Mouse (Mus musculus): ENCODE data around the gene Olfr143. TPM values are rescaled to one million over a fixed set of nuclear protein-coding genes. Genes with fewer than 3 reads are reported as not detected.

Olfr143 gene
- total RNA-seq (2014; fragmentation: Nextera tagmentation): not detected in 2 replicates
- not detected in 2 replicates for total RNA-seq (2017)

DNA sequence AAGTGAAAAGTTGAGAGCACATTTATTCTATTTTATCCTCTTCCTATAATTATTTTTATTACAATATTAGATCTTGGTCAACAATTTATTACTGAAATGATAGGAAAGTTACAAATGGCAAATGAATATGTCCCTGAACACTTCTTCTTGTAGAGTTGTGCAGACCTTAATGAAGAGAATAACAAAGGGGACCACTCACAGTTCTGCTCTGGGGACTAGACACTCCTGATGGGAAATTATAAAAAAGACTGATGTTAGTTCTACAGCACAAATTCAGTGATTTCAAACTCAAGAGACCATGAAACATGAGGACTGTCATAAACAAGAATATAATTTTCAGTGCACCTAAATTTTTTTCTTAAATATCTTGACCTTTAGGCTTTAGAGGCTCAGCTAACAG lies at the start of gene Olfr143:
Gene Olfr143, plus strand, starts transcription at position 301 of the 400 bp plus-strand sequence.
- ATAC-seq (replicated peaks; ENCODE audit: poor library complexity, severe bottlenecking): no peak

DNA sequence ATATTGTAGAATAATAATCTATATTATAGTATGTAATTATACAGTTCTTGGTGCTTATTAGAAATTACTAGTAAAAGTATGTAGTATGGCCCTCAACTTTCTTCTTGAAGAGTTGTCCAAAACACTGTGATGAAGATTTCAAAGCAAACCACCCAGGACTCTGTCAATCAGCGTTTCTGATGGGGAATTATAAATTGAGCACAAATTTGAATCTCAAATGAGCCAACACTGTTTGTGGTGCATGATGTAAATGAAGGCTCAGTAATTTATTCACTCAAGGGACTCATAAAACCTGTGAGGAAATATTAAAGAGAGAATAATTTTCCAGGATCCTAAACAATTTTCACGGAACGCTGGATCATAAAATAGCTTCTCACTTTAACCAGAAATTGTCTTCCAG lies 44.5 kb upstream of the Olfr143 start, which contains the start of gene Olfr893:
Gene Olfr893, plus strand, starts transcription at position 301 of the 400 bp plus-strand sequence.
- ATAC-seq (replicated peaks; ENCODE audit: poor library complexity, severe bottlenecking): no peak

DNA sequence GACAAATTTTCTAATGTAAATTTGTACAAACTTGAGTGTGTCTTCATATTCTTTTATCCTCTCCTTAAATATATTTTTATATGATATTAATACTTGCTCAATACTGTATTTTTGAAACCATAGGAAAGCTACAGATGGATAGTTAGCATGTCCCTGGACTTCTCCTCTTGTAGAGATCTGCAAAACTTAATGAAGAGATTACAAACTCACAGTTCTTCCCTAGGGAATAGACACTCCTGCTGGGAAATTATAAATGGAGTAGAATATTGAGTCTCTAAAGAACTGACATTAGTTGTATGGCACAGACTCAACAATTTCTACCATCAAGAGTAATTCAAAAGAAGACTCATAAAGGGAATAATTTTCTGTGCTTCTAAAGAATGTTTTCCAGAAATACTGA lies 34.8 kb upstream of the Olfr143 start, which contains the start of gene Olfr894:
Gene Olfr894, plus strand, starts transcription at position 301 of the 400 bp plus-strand sequence.
- no peak for ATAC-seq (replicated peaks; ENCODE audit: poor library complexity, severe bottlenecking)

DNA sequence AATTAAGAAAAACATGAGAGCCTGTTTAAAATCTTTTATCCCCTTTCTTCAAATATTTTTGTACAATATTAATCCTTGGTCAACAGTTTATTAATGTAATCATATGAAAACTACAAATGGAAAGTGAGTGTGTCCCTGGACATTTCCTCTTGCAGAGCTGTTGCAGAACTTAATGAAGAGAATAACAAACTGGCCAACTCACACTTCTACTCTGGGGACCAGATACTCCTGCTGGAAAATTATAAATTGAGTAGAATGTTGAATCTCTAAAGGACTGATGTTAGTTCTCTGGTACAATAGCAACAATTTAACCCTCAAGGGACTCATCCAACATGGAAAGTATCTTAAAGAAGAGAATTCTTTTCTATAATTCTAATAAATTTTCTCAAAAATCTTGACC lies 15.0 kb downstream of the Olfr143 start, which contains the start of gene Olfr895:
Gene Olfr895, plus strand, starts transcription at position 301 of the 400 bp plus-strand sequence.
- ATAC-seq (replicated peaks; ENCODE audit: poor library complexity, severe bottlenecking): no peak

DNA sequence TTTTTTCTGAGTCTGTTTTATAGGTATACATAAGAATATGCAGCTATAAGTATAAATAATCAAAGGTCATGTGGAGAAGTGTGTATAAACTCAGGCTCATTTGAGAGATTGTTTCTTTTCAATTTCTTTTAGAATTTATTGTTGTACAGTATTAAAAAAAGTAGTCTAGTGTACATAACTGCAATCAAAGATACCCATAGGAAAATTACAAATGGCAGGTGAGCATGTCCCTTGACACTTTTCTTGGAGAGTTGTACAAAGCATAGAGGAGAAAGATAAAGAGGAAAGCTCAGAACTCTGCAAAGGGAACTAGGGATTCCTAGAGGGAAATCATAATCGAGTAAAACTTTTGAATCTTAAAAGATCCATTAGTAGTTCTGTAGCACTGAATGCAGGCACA lies 38.2 kb downstream of the Olfr143 start, which contains the start of gene Olfr896-ps1:
Gene Olfr896-ps1, plus strand, starts transcription at position 301 of the 400 bp plus-strand sequence.
- no peak for ATAC-seq (replicated peaks; ENCODE audit: poor library complexity, severe bottlenecking)

Other genes with a start within 250 kb of the Olfr143 start
- gene Olfr883, start 227.0 kb upstream of the Olfr143 start, total RNA-seq (2014; fragmentation: Nextera tagmentation): not detected in 2 replicates
- gene Olfr883, start 227.0 kb upstream of the Olfr143 start, total RNA-seq (2017): not detected in 2 replicates
- gene Olfr884, start 206.2 kb upstream of the Olfr143 start, total RNA-seq (2014; fragmentation: Nextera tagmentation): not detected in 2 replicates
- gene Olfr884, start 206.2 kb upstream of the Olfr143 start, total RNA-seq (2017): not detected in 2 replicates
- gene Olfr885, start 191.5 kb upstream of the Olfr143 start, total RNA-seq (2014; fragmentation: Nextera tagmentation): not detected in 2 replicates
- gene Olfr885, start 191.5 kb upstream of the Olfr143 start, total RNA-seq (2017): not detected in 2 replicates
- gene Olfr887, start 168.7 kb upstream of the Olfr143 start, total RNA-seq (2014; fragmentation: Nextera tagmentation): not detected in 2 replicates
- not detected in 2 replicates for gene Olfr887, start 168.7 kb upstream of the Olfr143 start, total RNA-seq (2017)
- gene Olfr888, start 144.6 kb upstream of the Olfr143 start, total RNA-seq (2014; fragmentation: Nextera tagmentation): not detected in 2 replicates
- not detected in 2 replicates for gene Olfr888, start 144.6 kb upstream of the Olfr143 start, total RNA-seq (2017)
- gene Olfr889, start 137.6 kb upstream of the Olfr143 start, total RNA-seq (2014; fragmentation: Nextera tagmentation): not detected in 2 replicates
- not detected in 2 replicates for gene Olfr889, start 137.6 kb upstream of the Olfr143 start, total RNA-seq (2017)
- gene Olfr890, start 110.3 kb upstream of the Olfr143 start, total RNA-seq (2014; fragmentation: Nextera tagmentation): not detected in 2 replicates
- not detected in 2 replicates for gene Olfr890, start 110.3 kb upstream of the Olfr143 start, total RNA-seq (2017)
- gene Olfr891, start 72.0 kb upstream of the Olfr143 start, total RNA-seq (2014; fragmentation: Nextera tagmentation): not detected in 2 replicates
- not detected in 2 replicates for gene Olfr891, start 72.0 kb upstream of the Olfr143 start, total RNA-seq (2017)
- not detected in 2 replicates for gene Olfr893, start 44.4 kb upstream of the Olfr143 start, total RNA-seq (2014; fragmentation: Nextera tagmentation)
- not detected in 2 replicates for gene Olfr893, start 44.4 kb upstream of the Olfr143 start, total RNA-seq (2017)
- gene Olfr894, start 34.7 kb upstream of the Olfr143 start, total RNA-seq (2014; fragmentation: Nextera tagmentation): not detected in 2 replicates
- gene Olfr894, start 34.7 kb upstream of the Olfr143 start, total RNA-seq (2017): not detected in 2 replicates
- gene Olfr895, start 15.1 kb downstream of the Olfr143 start, total RNA-seq (2014; fragmentation: Nextera tagmentation): not detected in 2 replicates
- not detected in 2 replicates for gene Olfr895, start 15.1 kb downstream of the Olfr143 start, total RNA-seq (2017)
- not detected in 2 replicates for gene Olfr896-ps1, start 38.3 kb downstream of the Olfr143 start, total RNA-seq (2014; fragmentation: Nextera tagmentation)
- not detected in 2 replicates for gene Olfr896-ps1, start 38.3 kb downstream of the Olfr143 start, total RNA-seq (2017)
- not detected in 2 replicates for gene Olfr25, start 76.3 kb downstream of the Olfr143 start, total RNA-seq (2014; fragmentation: Nextera tagmentation)
- not detected in 2 replicates for gene Olfr25, start 76.3 kb downstream of the Olfr143 start, total RNA-seq (2017)
- gene Olfr898, start 95.6 kb downstream of the Olfr143 start, total RNA-seq (2014; fragmentation: Nextera tagmentation): not detected in 2 replicates
- gene Olfr898, start 95.6 kb downstream of the Olfr143 start, total RNA-seq (2017): not detected in 2 replicates
- not detected in 2 replicates for gene Olfr250, start 114.1 kb downstream of the Olfr143 start, total RNA-seq (2014; fragmentation: Nextera tagmentation)
- gene Olfr250, start 114.1 kb downstream of the Olfr143 start, total RNA-seq (2017): not detected in 2 replicates
- gene Olfr251, start 124.3 kb downstream of the Olfr143 start, total RNA-seq (2014; fragmentation: Nextera tagmentation): not detected in 2 replicates
- not detected in 2 replicates for gene Olfr251, start 124.3 kb downstream of the Olfr143 start, total RNA-seq (2017)
- not detected in 2 replicates for gene Olfr147, start 148.9 kb downstream of the Olfr143 start, total RNA-seq (2014; fragmentation: Nextera tagmentation)
- gene Olfr147, start 148.9 kb downstream of the Olfr143 start, total RNA-seq (2017): not detected in 2 replicates
- gene Olfr901, start 176.7 kb downstream of the Olfr143 start, total RNA-seq (2014; fragmentation: Nextera tagmentation): not detected in 2 replicates
- gene Olfr901, start 176.7 kb downstream of the Olfr143 start, total RNA-seq (2017): not detected in 2 replicates
- not detected in 2 replicates for gene Olfr902, start 194.9 kb downstream of the Olfr143 start, total RNA-seq (2014; fragmentation: Nextera tagmentation)
- not detected in 2 replicates for gene Olfr902, start 194.9 kb downstream of the Olfr143 start, total RNA-seq (2017)
- gene Olfr904, start 210.4 kb downstream of the Olfr143 start, total RNA-seq (2014; fragmentation: Nextera tagmentation): not detected in 2 replicates
- gene Olfr904, start 210.4 kb downstream of the Olfr143 start, total RNA-seq (2017): not detected in 2 replicates
- gene Olfr905, start 218.3 kb downstream of the Olfr143 start, total RNA-seq (2014; fragmentation: Nextera tagmentation): not detected in 2 replicates
- not detected in 2 replicates for gene Olfr905, start 218.3 kb downstream of the Olfr143 start, total RNA-seq (2017)
- not detected in 2 replicates for gene Olfr906, start 234.3 kb downstream of the Olfr143 start, total RNA-seq (2014; fragmentation: Nextera tagmentation)
- not detected in 2 replicates for gene Olfr906, start 234.3 kb downstream of the Olfr143 start, total RNA-seq (2017)
- not detected in 2 replicates for gene Olfr907, start 243.0 kb downstream of the Olfr143 start, total RNA-seq (2014; fragmentation: Nextera tagmentation)
- gene Olfr907, start 243.0 kb downstream of the Olfr143 start, total RNA-seq (2017): not detected in 2 replicates